Mouse (Mus musculus): ENCODE data around the gene Btn2a2. TPM values are rescaled to one million over a fixed set of nuclear protein-coding genes. Genes with fewer than 3 reads are reported as not detected.
A peak's percentile ranks its signal among the peaks of the same experiment; 100 is the strongest.

Btn2a2 gene
- polyA plus RNA-seq, 1 experiment from 2014 or later: not detected

DNA sequence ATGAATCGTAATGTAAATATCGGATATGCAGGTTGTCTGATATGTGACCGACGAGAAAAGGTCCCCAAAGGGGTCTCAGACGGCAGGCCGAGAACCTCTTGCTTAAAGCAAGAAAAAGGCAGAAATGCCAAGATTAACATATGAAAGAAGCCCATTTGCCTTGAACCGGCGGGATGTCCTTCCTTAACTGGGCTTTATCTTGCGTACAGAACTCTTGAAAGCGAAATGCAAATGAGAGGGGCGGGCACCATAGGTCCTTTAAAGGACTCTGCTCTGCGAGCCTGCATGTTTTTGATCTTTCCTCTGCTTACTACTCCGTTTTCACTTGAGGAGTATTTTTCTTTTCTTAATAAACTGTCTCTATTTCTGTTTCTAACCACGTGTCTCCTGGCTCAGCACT is 3.3 kb upstream of the Btn2a2 start:
- no peak for TF ChIP-seq CTCF (IDR thresholded peaks at IDR 0.05; ENCODE audit: low read depth)
- no peak for TF ChIP-seq EP300 (IDR thresholded peaks at IDR 0.05; ENCODE audit: low read depth)
- Histone ChIP-seq H3K4me1 (ENCODE audit: insufficient read depth) (peaks cover 10% of the 10 kb centered on the region), H3K27ac (ENCODE audit: low read depth) (no peak overlapping the region), H3K4me2 (ENCODE audit: low read depth, low read length) (peak overlapping the region; percentile 69), H3K9ac (replicated peaks) (peak overlapping the region; percentile 55; the same call in 1 of the 2 replicates), H3K27me3 (ENCODE audit: insufficient read depth, low read length) (0 out of 2 replicates have a peak, but pooled peaks cover 5% of the 10 kb centered on the region), H3K36me3 (replicated peaks; ENCODE audit: insufficient read depth, low read length) (no peaks in the 10 kb centered on the region), H3K4me3 (ENCODE audit: low read depth, low read length) (peak overlapping the region; percentile 24), H3K9me3 (ENCODE audit: low read length) (no peaks in the 10 kb centered on the region)
- ATAC-seq (no peak), DNase-seq (no peak)
- 15% methylated on average over 14 of the region's 14 CpGs for WGBS (ENCODE audit: insufficient replicate concordance)

DNA sequence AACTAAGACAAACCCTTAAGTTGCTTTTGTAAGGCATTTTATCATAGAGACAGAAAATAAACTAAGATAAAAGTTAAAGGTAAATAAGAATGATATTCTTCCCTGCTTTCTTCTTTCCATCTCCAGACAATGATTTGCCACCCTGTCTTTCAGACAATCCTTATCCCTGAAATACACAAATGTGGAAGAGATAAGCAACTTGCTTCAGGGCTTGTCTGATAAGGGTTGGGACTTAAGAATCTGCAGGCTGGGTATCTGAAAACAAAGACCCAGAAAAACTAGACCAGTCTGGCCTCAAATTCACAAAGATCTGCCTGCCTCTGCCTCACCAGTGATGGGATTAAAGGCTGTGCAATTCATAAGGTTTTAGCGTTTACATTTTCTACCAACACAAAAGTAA is 2.6 kb upstream of the Btn2a2 start:
- H3K9ac ChIP-seq (replicated peaks): no peak overlapping the region
- H3K27ac ChIP-seq (ENCODE audit: low read depth): no peak overlapping the region
- peaks cover 10% of the 10 kb centered on the region for H3K4me1 ChIP-seq (ENCODE audit: insufficient read depth)
- no peak for ATAC-seq
- no peak for DNase-seq
- H3K27me3 ChIP-seq (ENCODE audit: insufficient read depth, low read length): 0 out of 2 replicates have a peak, but pooled peaks cover 5% of the 10 kb centered on the region
- TF ChIP-seq EP300 (IDR thresholded peaks at IDR 0.05; ENCODE audit: low read depth): 0 out of 2 replicates have a peak, but pooled peaks have one; percentile 37
- TF ChIP-seq CTCF (IDR thresholded peaks at IDR 0.05; ENCODE audit: low read depth): no peak
- 22% methylated on average over 1 of the region's 1 CpGs for WGBS (ENCODE audit: insufficient replicate concordance)
- H3K4me2 ChIP-seq (ENCODE audit: low read depth, low read length): no peak overlapping the region
- no peaks in the 10 kb centered on the region for H3K36me3 ChIP-seq (replicated peaks; ENCODE audit: insufficient read depth, low read length)
- no peak overlapping the region for H3K4me3 ChIP-seq (ENCODE audit: low read depth, low read length)
- no peaks in the 10 kb centered on the region for H3K9me3 ChIP-seq (ENCODE audit: low read length)

DNA sequence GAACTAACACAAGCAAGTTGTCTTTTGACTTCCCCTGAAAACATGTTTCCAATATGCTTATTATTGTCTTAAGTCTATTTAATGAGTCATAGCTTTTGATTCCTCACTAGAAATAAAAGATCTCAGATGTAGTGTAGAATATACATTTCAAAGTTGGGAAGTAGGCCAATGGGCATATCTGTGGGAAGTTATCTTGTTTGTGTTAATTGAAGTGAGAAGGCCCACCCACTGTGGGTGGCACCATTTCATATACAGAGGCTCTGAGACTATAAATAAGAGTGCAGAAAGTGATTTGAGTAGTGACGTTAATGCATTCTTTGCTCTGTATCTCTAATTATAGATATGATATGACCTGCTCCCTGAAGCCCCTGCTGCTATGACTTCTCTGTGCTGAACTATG is 2.2 kb upstream of the Btn2a2 start:
- 46% methylated on average over 1 of the region's 1 CpGs for WGBS (ENCODE audit: insufficient replicate concordance)
- Histone ChIP-seq H3K4me2 (ENCODE audit: low read depth, low read length) (no peak overlapping the region), H3K4me3 (ENCODE audit: low read depth, low read length) (no peak overlapping the region), H3K27me3 (ENCODE audit: insufficient read depth, low read length) (0 out of 2 replicates have a peak, but pooled peaks cover 5% of the 10 kb centered on the region), H3K27ac (ENCODE audit: low read depth) (no peak overlapping the region), H3K9me3 (ENCODE audit: low read length) (no peaks in the 10 kb centered on the region), H3K36me3 (replicated peaks; ENCODE audit: insufficient read depth, low read length) (no peaks in the 10 kb centered on the region), H3K4me1 (ENCODE audit: insufficient read depth) (peaks cover 10% of the 10 kb centered on the region), H3K9ac (replicated peaks) (no peak overlapping the region)
- ATAC-seq: no peak
- DNase-seq: no peak
- TF ChIP-seq CTCF (IDR thresholded peaks at IDR 0.05; ENCODE audit: low read depth) (no peak), EP300 (IDR thresholded peaks at IDR 0.05; ENCODE audit: low read depth) (no peak)

DNA sequence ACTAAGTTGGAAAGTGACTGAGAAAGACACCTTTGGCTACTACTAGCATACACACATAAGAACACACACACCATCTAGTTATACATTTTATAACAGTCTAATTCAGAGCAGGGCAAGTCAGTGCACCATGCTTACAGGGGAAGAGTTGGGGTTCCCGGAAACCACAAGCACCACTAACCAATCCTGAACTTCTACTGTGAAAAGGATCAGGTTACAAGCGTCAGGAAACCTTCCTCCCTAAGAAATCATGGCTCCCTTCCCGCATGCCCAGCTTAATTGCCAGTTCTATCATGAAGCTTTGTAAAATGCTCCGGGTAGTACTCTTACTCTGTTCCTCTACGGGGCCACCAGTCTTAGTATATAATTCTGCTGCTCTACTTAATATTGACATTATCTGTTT is 3.4 kb downstream of the Btn2a2 start:
- Histone ChIP-seq H3K9me3 (ENCODE audit: low read length) (no peaks in the 10 kb centered on the region), H3K4me2 (ENCODE audit: low read depth, low read length) (no peak overlapping the region), H3K9ac (replicated peaks) (no peak overlapping the region), H3K27me3 (ENCODE audit: insufficient read depth, low read length) (0 out of 2 replicates have a peak, but pooled peaks cover 5% of the 10 kb centered on the region), H3K27ac (ENCODE audit: low read depth) (no peak overlapping the region), H3K4me1 (ENCODE audit: insufficient read depth) (peaks cover 4% of the 10 kb centered on the region; the same call in 1 of the 2 replicates), H3K36me3 (replicated peaks; ENCODE audit: insufficient read depth, low read length) (no peaks in the 10 kb centered on the region), H3K4me3 (ENCODE audit: low read depth, low read length) (no peak overlapping the region)
- ATAC-seq: no peak
- no peak for DNase-seq
- WGBS (ENCODE audit: insufficient replicate concordance): 40% methylated on average over 5 of the region's 5 CpGs
- TF ChIP-seq CTCF (IDR thresholded peaks at IDR 0.05; ENCODE audit: low read depth) (no peak), EP300 (IDR thresholded peaks at IDR 0.05; ENCODE audit: low read depth) (no peak)

DNA sequence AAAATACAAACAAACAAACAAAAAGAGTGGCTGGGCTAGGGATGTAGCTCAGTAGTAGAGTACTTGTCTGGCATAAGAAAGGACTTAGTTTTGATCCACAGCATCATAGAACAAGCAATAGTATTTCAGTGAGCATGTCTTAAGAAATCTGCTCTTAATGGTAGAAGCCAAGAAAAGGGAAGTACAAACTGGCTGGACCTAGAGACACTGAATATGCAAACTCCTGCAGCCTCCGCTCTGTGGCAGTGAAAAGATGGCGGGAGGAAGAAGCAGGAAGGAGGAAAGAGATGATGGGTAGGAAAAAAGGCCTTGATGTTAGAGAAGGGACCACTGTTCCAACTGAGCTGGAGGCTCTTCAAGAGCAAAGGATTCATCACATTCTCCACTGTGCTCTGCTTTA is 5.5 kb downstream of the Btn2a2 start:
- H3K4me2 ChIP-seq (ENCODE audit: low read depth, low read length): no peak overlapping the region
- 64% methylated on average over 2 of the region's 2 CpGs for WGBS (ENCODE audit: insufficient replicate concordance)
- H3K4me1 ChIP-seq (ENCODE audit: insufficient read depth): no peaks in the 10 kb centered on the region
- no peak for ATAC-seq
- no peak for DNase-seq
- no peaks in the 10 kb centered on the region for H3K36me3 ChIP-seq (replicated peaks; ENCODE audit: insufficient read depth, low read length)
- H3K27ac ChIP-seq (ENCODE audit: low read depth): no peak overlapping the region
- H3K9ac ChIP-seq (replicated peaks): no peak overlapping the region
- H3K9me3 ChIP-seq (ENCODE audit: low read length): no peaks in the 10 kb centered on the region
- TF ChIP-seq CTCF (IDR thresholded peaks at IDR 0.05; ENCODE audit: low read depth) (no peak), EP300 (IDR thresholded peaks at IDR 0.05; ENCODE audit: low read depth) (no peak)
- no peak overlapping the region for H3K4me3 ChIP-seq (ENCODE audit: low read depth, low read length)
- H3K27me3 ChIP-seq (ENCODE audit: insufficient read depth, low read length): 0 out of 2 replicates have a peak, but pooled peaks cover 4% of the 10 kb centered on the region

DNA sequence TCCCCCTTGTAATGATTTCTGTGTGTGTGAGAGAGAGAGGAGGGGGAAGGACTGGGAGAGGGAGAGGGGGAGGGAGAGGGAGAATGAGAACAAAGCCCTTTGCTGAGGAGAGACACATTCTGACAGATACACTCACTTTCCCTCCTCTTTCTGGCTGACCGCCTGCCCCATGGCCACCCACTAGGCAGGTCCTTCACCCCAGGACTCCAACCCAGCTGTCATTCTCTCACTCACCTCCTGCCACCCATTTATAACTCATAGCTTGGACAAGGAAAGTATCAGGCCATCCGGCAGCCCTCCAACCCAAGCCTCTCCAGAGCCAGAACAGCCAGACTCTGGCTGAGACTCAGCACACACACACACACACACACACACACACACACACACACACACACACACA is 13.0 kb downstream of the Btn2a2 start:
- H3K9me3 ChIP-seq (ENCODE audit: low read length): no peaks in the 10 kb centered on the region
- H3K4me1 ChIP-seq (ENCODE audit: insufficient read depth): no peaks in the 10 kb centered on the region
- no peak overlapping the region for H3K9ac ChIP-seq (replicated peaks)
- TF ChIP-seq CTCF (IDR thresholded peaks at IDR 0.05; ENCODE audit: low read depth) (no peak), EP300 (IDR thresholded peaks at IDR 0.05; ENCODE audit: low read depth) (no peak)
- H3K27ac ChIP-seq (ENCODE audit: low read depth): no peak overlapping the region
- no peaks in the 10 kb centered on the region for H3K27me3 ChIP-seq (ENCODE audit: insufficient read depth, low read length)
- ATAC-seq (no peak), DNase-seq (no peak)
- no peak overlapping the region for H3K4me2 ChIP-seq (ENCODE audit: low read depth, low read length)
- H3K36me3 ChIP-seq (replicated peaks; ENCODE audit: insufficient read depth, low read length): no peaks in the 10 kb centered on the region
- no peak overlapping the region for H3K4me3 ChIP-seq (ENCODE audit: low read depth, low read length)
- WGBS (ENCODE audit: insufficient replicate concordance): 65% methylated on average over 2 of the region's 2 CpGs

DNA sequence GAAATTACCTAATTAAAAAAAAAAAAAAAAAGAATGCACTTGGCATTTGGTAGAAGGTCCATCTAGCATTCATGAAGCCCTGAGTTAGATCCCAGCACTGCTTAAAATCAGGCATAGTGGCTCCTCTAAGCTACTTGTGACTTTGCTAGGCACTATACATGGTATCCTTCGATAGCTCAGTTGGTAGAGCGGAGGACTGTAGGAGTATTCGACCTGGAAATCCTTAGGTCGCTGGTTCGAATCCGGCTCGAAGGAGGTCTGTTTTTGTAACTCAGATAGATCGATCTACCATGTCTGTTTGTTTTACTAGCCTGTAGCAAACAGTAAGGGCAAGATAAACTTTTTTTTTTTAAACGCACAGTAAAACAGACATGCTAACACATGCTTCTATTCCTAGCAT is 21.7 kb downstream of the Btn2a2 start:
- H3K36me3 ChIP-seq (replicated peaks; ENCODE audit: insufficient read depth, low read length): no peaks in the 10 kb centered on the region
- DNase-seq: peak; percentile 79
- peaks cover 22% of the 10 kb centered on the region for H3K4me1 ChIP-seq (ENCODE audit: insufficient read depth)
- no peak overlapping the region for H3K9ac ChIP-seq (replicated peaks)
- no peaks in the 10 kb centered on the region for H3K9me3 ChIP-seq (ENCODE audit: low read length)
- no peaks in the 10 kb centered on the region for H3K27me3 ChIP-seq (ENCODE audit: insufficient read depth, low read length)
- no peak overlapping the region for H3K4me3 ChIP-seq (ENCODE audit: low read depth, low read length)
- WGBS (ENCODE audit: insufficient replicate concordance): 2% methylated on average over 9 of the region's 9 CpGs
- TF ChIP-seq CTCF (IDR thresholded peaks at IDR 0.05; ENCODE audit: low read depth) (no peak), EP300 (IDR thresholded peaks at IDR 0.05; ENCODE audit: low read depth) (no peak)
- no peak overlapping the region for H3K4me2 ChIP-seq (ENCODE audit: low read depth, low read length)
- peak; percentile 62 for ATAC-seq
- H3K27ac ChIP-seq (ENCODE audit: low read depth): no peak overlapping the region

Measured in liver, postnatal 0 days (tissue).